Mouse (Mus musculus) G1E (cell line): ENCODE measurements around the gene Gm42674.

ENCODE experiments used
- CTCF ChIP-seq: IDR thresholded peaks from 2 replicates; pipeline ENCODE4 v1.5.1; 2012; ENCODE audit warnings: low read depth, low read length, inconsistent platforms, mixed read lengths
- GATA1 ChIP-seq: IDR thresholded peaks from 2 replicates; pipeline ENCODE4 v1.6.1; 2012; ENCODE audit warnings: borderline replicate concordance, low read length, inconsistent platforms, mixed read lengths
- POLR2AphosphoS5 ChIP-seq: IDR thresholded peaks from 2 replicates; pipeline ENCODE4 v1.6.1; 2012; ENCODE audit warnings: low read depth, low read length, inconsistent platforms; ENCODE audit not compliant: insufficient replicate concordance

DNA sequence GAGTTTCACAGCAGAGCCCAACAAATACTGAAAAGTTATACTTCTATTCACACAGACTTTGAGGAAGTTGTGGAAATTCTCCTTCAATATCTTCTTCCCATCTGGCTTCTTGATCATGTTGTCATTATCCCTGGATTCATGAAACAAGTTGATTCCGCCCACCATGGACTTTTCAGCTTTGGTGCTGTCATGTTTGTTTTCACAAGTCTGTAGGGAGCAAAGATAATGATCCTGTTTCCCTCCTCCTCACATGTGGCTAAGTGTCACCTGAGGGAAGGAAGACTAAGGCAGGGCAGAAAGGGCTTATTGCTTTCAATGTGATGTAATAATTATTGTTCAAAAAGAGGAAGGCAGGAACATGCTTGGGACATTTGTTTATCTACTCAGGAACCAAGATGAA, 45.6 kb downstream of the Gm42674 start:
- TF ChIP-seq CTCF (no peak), GATA1 (no peak), POLR2AphosphoS5 (no peak)
